Mouse (Mus musculus): ENCODE results near the gene Msi2. TPM values are rescaled to one million over a fixed set of nuclear protein-coding genes. Genes with fewer than 3 reads are reported as not detected.

Msi2 gene
- total and polyA plus RNA-seq, 3 experiments: 36.5 to 197 (median 144) TPM

GRCm38 (mm10) chr11:88301619-88302018 lies 416.7 kb downstream of the Msi2 start:
- H3K4me3 ChIP-seq (ENCODE audit: low read depth, low read length): no peak overlapping the region
- ATAC-seq (ENCODE audit: extremely low read depth, insufficient number of reproducible peaks, low FRiP score, poor library complexity, severe bottlenecking): no peak
- H3K9me3 ChIP-seq (replicated peaks): no peaks in the 10 kb centered on the region
- no peaks in the 10 kb centered on the region for H3K4me1 ChIP-seq (ENCODE audit: insufficient read depth, low read depth, low read length)
- H3K36me3 ChIP-seq (replicated peaks): no peaks in the 10 kb centered on the region
- TF ChIP-seq CTCF (IDR thresholded peaks at IDR 0.05; ENCODE audit: low read depth, low read length): no peak
- TF ChIP-seq GATA1 (IDR thresholded peaks at IDR 0.05; ENCODE audit: borderline replicate concordance, low read length): no peak
- no peak for TF ChIP-seq POLR2AphosphoS5 (IDR thresholded peaks at IDR 0.05; ENCODE audit: insufficient replicate concordance, low read depth, low read length)
- no peak for TF ChIP-seq GATA2 (IDR thresholded peaks at IDR 0.05; ENCODE audit: borderline replicate concordance, low read depth, low read length)
- TF ChIP-seq TAL1 (conservative IDR thresholded peaks at IDR 0.05; ENCODE audit: low read depth, low read length): no peak
- DNase-seq (ENCODE audit: low spot score): no peak
- H3K27me3 ChIP-seq (ENCODE audit: insufficient read depth, low read length): peaks cover 41% of the 10 kb centered on the region

- TF ChIP-seq GATA2 (IDR thresholded peaks at IDR 0.05; ENCODE audit: borderline replicate concordance, low read depth, low read length) (no peak), CTCF (IDR thresholded peaks at IDR 0.05; ENCODE audit: low read depth, low read length) (no peak), GATA1 (IDR thresholded peaks at IDR 0.05; ENCODE audit: borderline replicate concordance, low read length) (no peak), TAL1 (conservative IDR thresholded peaks at IDR 0.05; ENCODE audit: low read depth, low read length) (no peak), POLR2AphosphoS5 (IDR thresholded peaks at IDR 0.05; ENCODE audit: insufficient replicate concordance, low read depth, low read length) (no peak)
- no peaks in the 10 kb centered on the region for H3K36me3 ChIP-seq (replicated peaks)
Observed at GRCm38 (mm10) chr11:88299345-88299744, 419.0 kb downstream of the Msi2 start.

GRCm38 (mm10) chr11:88297526-88297925 lies 420.8 kb downstream of the Msi2 start:
- peaks cover 43% of the 10 kb centered on the region for H3K27me3 ChIP-seq (ENCODE audit: insufficient read depth, low read length)
- H3K9me3 ChIP-seq (replicated peaks): no peaks in the 10 kb centered on the region
- H3K4me3 ChIP-seq (ENCODE audit: low read depth, low read length): no peak overlapping the region
- no peak for ATAC-seq (ENCODE audit: extremely low read depth, insufficient number of reproducible peaks, low FRiP score, poor library complexity, severe bottlenecking)
- TF ChIP-seq GATA2 (IDR thresholded peaks at IDR 0.05; ENCODE audit: borderline replicate concordance, low read depth, low read length): no peak
- TF ChIP-seq TAL1 (conservative IDR thresholded peaks at IDR 0.05; ENCODE audit: low read depth, low read length): no peak
- no peak for TF ChIP-seq GATA1 (IDR thresholded peaks at IDR 0.05; ENCODE audit: borderline replicate concordance, low read length)
- no peak for TF ChIP-seq CTCF (IDR thresholded peaks at IDR 0.05; ENCODE audit: low read depth, low read length)
- TF ChIP-seq POLR2AphosphoS5 (IDR thresholded peaks at IDR 0.05; ENCODE audit: insufficient replicate concordance, low read depth, low read length): no peak
- no peaks in the 10 kb centered on the region for H3K36me3 ChIP-seq (replicated peaks)
- DNase-seq (ENCODE audit: low spot score): no peak
- H3K4me1 ChIP-seq (ENCODE audit: insufficient read depth, low read depth, low read length): no peaks in the 10 kb centered on the region

More at GRCm38 (mm10) chr11:88299345-88299744, 419.0 kb downstream of the Msi2 start:
- peaks cover 38% of the 10 kb centered on the region for H3K27me3 ChIP-seq (ENCODE audit: insufficient read depth, low read length)
- H3K4me1 ChIP-seq (ENCODE audit: insufficient read depth, low read depth, low read length): no peaks in the 10 kb centered on the region
- H3K4me3 ChIP-seq (ENCODE audit: low read depth, low read length): no peak overlapping the region
- DNase-seq (ENCODE audit: low spot score) (no peak), ATAC-seq (ENCODE audit: extremely low read depth, insufficient number of reproducible peaks, low FRiP score, poor library complexity, severe bottlenecking) (no peak)
- H3K9me3 ChIP-seq (replicated peaks): no peaks in the 10 kb centered on the region

- DNase-seq (ENCODE audit: low spot score) (no peak), ATAC-seq (ENCODE audit: extremely low read depth, insufficient number of reproducible peaks, low FRiP score, poor library complexity, severe bottlenecking) (no peak)
- H3K4me3 ChIP-seq (ENCODE audit: low read depth, low read length): no peak overlapping the region
- TF ChIP-seq TAL1 (conservative IDR thresholded peaks at IDR 0.05; ENCODE audit: low read depth, low read length): no peak
- no peak for TF ChIP-seq CTCF (IDR thresholded peaks at IDR 0.05; ENCODE audit: low read depth, low read length)
- no peak for TF ChIP-seq GATA1 (IDR thresholded peaks at IDR 0.05; ENCODE audit: borderline replicate concordance, low read length)
- TF ChIP-seq POLR2AphosphoS5 (IDR thresholded peaks at IDR 0.05; ENCODE audit: insufficient replicate concordance, low read depth, low read length): no peak
- TF ChIP-seq GATA2 (IDR thresholded peaks at IDR 0.05; ENCODE audit: borderline replicate concordance, low read depth, low read length): no peak
- peaks cover 45% of the 10 kb centered on the region for H3K27me3 ChIP-seq (ENCODE audit: insufficient read depth, low read length)
- no peaks in the 10 kb centered on the region for H3K9me3 ChIP-seq (replicated peaks)
- no peaks in the 10 kb centered on the region for H3K36me3 ChIP-seq (replicated peaks)
- H3K4me1 ChIP-seq (ENCODE audit: insufficient read depth, low read depth, low read length): no peaks in the 10 kb centered on the region
Observed at GRCm38 (mm10) chr11:88295298-88295697, 423.0 kb downstream of the Msi2 start.

- ATAC-seq (ENCODE audit: extremely low read depth, insufficient number of reproducible peaks, low FRiP score, poor library complexity, severe bottlenecking) (no peak), DNase-seq (ENCODE audit: low spot score) (no peak)
- no peaks in the 10 kb centered on the region for H3K9me3 ChIP-seq (replicated peaks)
- H3K27me3 ChIP-seq (ENCODE audit: insufficient read depth, low read length): peaks cover 35% of the 10 kb centered on the region
- no peaks in the 10 kb centered on the region for H3K4me1 ChIP-seq (ENCODE audit: insufficient read depth, low read depth, low read length)
- TF ChIP-seq POLR2AphosphoS5 (IDR thresholded peaks at IDR 0.05; ENCODE audit: insufficient replicate concordance, low read depth, low read length) (no peak), CTCF (IDR thresholded peaks at IDR 0.05; ENCODE audit: low read depth, low read length) (no peak), GATA2 (IDR thresholded peaks at IDR 0.05; ENCODE audit: borderline replicate concordance, low read depth, low read length) (no peak), GATA1 (IDR thresholded peaks at IDR 0.05; ENCODE audit: borderline replicate concordance, low read length) (no peak), TAL1 (conservative IDR thresholded peaks at IDR 0.05; ENCODE audit: low read depth, low read length) (no peak)
- H3K4me3 ChIP-seq (ENCODE audit: low read depth, low read length): 0 out of 2 replicates have a peak overlapping the region, but pooled peaks have one; percentile 1
- no peaks in the 10 kb centered on the region for H3K36me3 ChIP-seq (replicated peaks)
Observed at GRCm38 (mm10) chr11:88294394-88294710, 424.0 kb downstream of the Msi2 start.

GRCm38 (mm10) chr11:88293631-88294393 lies 424.5 kb downstream of the Msi2 start, which contains the start of gene Ccdc182:
Ccdc182 (plus strand) TSS chr11:88294058.
- DNase-seq (ENCODE audit: low spot score): no peak
- TF ChIP-seq TAL1 (conservative IDR thresholded peaks at IDR 0.05; ENCODE audit: low read depth, low read length) (no peak), POLR2AphosphoS5 (IDR thresholded peaks at IDR 0.05; ENCODE audit: insufficient replicate concordance, low read depth, low read length) (no peak)
- Histone ChIP-seq H3K27me3 (ENCODE audit: insufficient read depth, low read length) (peaks cover 37% of the 10 kb centered on the region), H3K4me1 (ENCODE audit: insufficient read depth, low read depth, low read length) (no peaks in the 10 kb centered on the region), H3K9me3 (replicated peaks) (no peaks in the 10 kb centered on the region), H3K36me3 (replicated peaks) (no peaks in the 10 kb centered on the region), H3K4me3 (ENCODE audit: low read depth, low read length) (0 out of 2 replicates have a peak within 1 kb of the TSS, but pooled peaks have one; percentile 1)
- ATAC-seq (ENCODE audit: extremely low read depth, insufficient number of reproducible peaks, low FRiP score, poor library complexity, severe bottlenecking): no peak
